Mouse (Mus musculus) frontal cortex, postnatal 25 days (tissue): ENCODE data around the gene Cryzl2.

Source experiments
- DNase-seq, 2 experiments: peaks; one replicate each; pipeline ENCODE4 v3.0.0; 2022; ENCODE audit warnings: low spot score in 2 of 2

Cryzl2 gene

GRCm38 (mm10) chr1:157443723-157444561 lies 14.4 kb upstream of the Cryzl2 start:
- DNase-seq: no peak

- no peak for DNase-seq
Measured at GRCm38 (mm10) chr1:157444632-157445300, 13.6 kb upstream of the Cryzl2 start.

GRCm38 (mm10) chr1:157445398-157445910 lies 12.9 kb upstream of the Cryzl2 start:
- no peak for DNase-seq

DNA sequence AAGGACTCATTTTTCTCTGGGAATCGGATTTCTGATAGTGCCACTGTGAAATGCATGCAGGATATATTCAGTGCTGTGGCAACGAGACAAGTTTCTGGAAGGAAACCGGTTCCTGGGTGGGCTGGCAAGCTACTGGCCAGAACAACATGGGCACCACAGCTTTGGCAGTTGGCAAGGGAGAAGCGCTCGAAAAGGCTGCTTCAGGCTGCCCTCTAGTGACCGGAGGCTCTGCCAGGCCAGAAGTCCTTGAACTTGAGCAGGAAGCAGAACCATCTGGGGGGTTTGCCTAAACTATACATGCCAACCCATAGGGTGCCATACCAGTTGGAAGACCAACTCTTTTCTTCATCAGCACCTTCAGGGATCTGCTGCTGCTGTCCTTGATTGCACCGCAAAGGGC lies 12.1 kb upstream of the Cryzl2 start:
- DNase-seq: peak in 1 of 2 experiments; percentile 66

GRCm38 (mm10) chr1:157447142-157447541 lies 11.2 kb upstream of the Cryzl2 start:
- DNase-seq: no peak

DNA sequence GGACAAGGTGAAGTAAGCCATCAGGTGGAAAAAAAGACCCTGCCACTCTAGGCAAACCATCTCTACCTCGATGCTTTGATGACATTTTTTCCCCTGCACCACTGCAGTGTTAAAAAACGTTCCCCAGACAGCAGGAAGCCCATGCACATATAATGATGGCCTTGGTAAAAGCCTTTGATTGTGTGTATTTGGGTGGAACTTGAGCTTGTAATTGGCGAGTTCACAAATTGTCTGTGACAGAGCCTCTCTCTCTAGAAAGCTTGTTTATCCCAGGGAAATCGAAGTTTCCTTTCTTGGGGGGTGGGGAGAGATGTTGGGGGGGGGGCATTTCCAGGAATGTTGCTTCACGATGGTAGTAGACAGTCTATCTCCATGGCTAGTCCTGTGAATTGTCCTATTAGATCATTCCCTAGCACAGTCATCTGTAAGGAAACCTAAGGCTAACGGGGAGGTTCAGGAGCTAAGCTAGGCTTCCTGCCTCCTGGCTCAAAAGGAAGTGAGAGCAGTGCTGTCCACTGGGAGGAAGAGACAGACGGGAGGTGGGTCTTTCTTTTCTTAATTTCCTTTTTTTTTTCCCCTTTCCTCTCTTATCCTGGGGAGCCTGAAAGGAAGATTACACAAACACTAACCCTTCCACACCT lies 10.1 kb upstream of the Cryzl2 start:
- DNase-seq: no peak

DNA sequence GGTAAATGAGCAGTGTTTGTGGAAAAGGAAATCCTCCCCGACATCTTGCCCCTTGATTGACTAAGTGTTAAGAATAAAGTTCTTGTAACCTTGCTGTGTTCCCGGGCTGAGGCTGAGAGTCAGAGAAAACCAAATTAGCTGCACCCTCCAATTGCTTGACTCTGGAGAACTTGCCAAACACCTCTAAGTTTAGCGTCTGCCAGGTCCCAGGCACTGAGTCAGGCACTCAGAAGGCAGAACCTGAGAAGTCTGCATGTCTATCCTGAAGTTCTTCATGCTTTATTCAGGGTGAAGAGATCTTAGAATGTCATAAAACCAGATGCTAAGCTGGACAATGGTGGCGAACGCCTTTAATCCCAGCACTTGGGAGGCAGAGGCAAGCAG lies 9.6 kb upstream of the Cryzl2 start:
- DNase-seq: no peak

DNA sequence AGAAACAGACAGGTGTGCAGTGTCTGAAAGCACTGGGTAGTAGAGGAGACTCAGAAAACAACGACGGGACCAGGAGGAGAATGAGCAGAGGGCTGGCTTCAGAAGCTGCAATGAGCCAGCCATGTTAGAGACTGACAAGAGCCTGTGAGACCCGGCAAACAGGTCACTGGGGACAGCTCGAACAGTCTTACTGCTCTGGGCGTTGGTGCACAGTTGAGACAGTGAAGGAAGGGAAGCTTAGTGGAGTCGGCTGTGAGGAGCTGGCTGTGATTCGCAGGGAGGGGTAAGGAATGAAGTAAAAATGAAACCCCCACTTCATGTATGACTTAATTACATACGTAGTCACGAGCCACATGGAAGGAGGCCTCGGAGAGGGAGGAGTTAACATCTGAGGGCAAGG lies 8.8 kb upstream of the Cryzl2 start:
- no peak for DNase-seq

GRCm38 (mm10) chr1:157449981-157450636 lies 8.3 kb upstream of the Cryzl2 start:
- no peak for DNase-seq

- no peak for DNase-seq
Measured at GRCm38 (mm10) chr1:157452284-157452683, 6.1 kb upstream of the Cryzl2 start.

- DNase-seq: no peak
Measured at GRCm38 (mm10) chr1:157452759-157453549, 5.4 kb upstream of the Cryzl2 start.

GRCm38 (mm10) chr1:157454876-157455275 lies 3.5 kb upstream of the Cryzl2 start:
- DNase-seq: no peak

DNA sequence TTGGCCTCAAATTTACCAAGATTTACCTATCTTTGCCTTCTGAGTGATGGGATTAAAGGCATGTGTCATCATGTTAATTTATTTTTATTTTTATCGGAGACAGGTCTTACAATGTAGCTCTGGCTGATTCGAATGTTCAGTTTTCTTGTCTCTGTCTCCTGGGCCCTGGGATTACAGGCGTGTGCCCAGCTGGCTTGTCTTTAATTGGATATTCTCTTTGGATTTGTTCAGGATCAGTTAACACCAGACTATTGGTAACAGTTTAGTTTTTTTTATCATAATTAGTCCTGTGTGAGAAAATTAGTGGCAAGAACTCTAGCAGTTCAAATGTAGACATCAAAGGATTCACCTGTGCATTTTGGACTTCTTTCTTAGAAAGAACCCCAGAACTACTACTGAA lies 588 bp upstream of the Cryzl2 start:
- no peak for DNase-seq

- no peak for DNase-seq
Measured at GRCm38 (mm10) chr1:157459904-157460303, 1.5 kb downstream of the Cryzl2 start.

DNA sequence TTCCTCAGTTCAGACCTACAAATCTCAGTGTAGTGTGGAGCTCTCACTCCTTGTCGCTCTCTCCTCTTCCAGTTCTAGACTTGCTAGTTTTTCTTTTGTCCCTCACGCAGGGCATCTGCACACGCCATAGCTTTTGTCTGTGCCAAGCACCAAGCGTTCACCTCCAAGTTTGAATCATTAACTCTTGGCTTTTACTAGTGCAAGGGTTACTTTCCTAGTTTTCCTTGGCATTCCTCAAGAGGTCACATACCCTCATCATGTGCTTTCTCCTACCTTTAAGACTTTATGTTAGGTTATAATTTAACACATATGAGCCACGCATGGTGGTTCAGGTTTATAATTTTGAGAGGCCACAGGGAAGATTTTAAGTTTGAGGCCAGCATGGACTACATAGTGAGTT lies 2.9 kb downstream of the Cryzl2 start:
- DNase-seq: no peak

- DNase-seq: no peak
Measured at GRCm38 (mm10) chr1:157462336-157462735, 4.0 kb downstream of the Cryzl2 start.

DNA sequence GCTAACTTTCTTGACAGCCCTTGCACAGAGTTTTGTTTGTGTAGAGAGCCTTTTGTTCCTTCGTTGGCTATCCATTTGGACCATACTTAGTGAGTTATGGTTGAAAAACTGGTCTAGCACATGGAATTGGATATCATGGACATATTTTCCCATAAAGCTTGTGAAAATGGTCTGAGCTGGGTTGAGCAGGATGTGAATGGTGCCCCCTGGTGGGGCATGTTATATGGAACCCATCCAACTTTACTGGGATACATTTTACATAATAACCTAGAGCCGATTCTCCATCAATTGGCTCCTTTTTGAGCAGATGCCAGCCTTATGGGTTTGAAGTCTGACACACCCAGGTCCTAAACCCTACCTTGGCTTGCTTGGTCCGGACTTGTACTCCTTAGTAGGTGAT lies 6.8 kb downstream of the Cryzl2 start:
- DNase-seq: no peak

DNA sequence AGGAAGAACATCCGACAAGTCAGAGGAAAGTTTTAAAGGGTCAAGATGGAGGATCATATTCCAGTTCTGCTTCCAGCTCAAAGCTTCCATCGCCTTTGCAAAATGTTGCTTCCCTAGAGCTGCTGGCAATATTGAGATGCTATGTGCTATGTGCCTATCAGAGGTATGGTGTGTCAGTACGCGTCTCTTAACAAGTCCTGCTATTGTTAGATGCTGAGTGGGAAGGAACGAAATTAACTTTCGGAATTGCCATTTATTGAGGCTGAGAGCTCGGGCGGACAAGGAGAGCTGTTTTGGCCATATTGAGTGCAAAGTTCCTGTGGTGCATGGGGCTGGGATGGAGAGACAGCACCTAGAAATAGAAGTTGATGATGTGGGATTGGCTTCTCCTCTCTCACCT lies 9.5 kb downstream of the Cryzl2 start:
- DNase-seq: no peak

GRCm38 (mm10) chr1:157470761-157471386 lies 12.5 kb downstream of the Cryzl2 start:
- no peak for DNase-seq

DNA sequence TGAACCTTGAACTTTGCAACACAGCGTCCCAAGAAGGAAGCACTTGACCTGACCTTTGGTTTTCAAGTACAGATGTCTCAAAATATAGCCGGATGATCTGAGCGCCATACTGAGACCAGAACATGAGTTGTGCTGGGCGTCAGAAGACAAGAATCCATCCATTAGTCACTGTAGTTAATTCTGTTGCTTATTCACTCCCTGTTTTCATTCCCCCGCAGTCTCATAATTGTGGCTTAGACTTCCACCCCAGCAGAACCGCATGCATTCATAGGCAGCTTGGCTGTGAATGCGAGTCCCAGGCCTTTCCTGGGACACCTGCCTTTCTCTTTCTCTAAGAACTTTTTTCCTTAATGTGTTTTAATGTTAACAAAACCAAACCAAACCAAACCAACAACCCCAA lies 14.3 kb downstream of the Cryzl2 start:
- DNase-seq: no peak

GRCm38 (mm10) chr1:157474865-157475264 lies 16.5 kb downstream of the Cryzl2 start:
- DNase-seq: no peak
